Mouse (Mus musculus) MEL-GATA-1-ER (cell line): ENCODE measurements around the gene Aco1.

Experiments used
- DNase-seq: peaks from one replicate; pipeline ENCODE4 v3.0.0-alpha.2; 2012; ENCODE audit warnings: low read depth; ENCODE audit errors: extremely low read depth

Gene Aco1

DNA sequence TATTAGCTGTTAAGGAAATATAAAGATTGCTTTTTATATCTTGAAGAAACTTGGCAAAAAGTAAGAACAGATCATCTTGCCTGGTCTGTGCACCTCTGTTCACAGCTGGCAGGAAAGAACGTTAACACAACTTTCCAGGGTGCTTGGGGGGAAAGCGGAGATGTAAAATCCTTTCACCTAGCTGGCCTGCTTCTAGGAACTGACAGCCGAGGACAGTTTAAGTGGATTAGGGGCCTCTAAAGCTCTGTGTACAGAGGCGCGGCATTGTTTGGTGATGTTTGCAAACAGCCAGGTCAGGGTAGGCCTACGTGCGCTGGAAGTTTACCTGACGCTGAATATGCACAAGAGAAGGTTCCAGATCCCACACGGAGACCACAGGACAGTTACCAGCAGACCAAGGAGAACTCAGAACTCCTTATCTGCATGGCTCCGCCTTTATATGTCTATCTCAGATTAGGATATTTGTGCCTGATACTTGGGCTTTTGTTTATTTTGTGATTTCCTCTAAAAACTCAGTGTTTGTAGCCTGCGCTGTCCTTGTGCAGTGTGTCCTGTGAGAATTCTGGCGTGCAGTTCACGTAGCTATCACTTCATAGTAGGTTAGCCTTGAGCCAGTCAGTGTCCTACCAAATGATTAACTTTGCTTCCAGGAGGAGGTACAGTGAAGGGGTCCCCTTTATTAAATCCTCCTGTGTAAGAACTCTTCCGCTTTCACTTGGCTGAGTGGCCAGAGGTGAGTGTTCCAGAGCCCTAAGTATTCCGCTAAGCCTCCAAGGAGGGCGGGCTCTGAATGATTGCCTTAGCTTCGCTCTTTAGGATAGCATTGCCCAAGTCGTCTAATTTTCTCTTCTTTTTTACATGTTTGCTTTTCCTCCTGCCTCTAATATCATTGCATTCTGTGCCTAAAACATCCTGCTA is 14.0 kb downstream of the Aco1 start:
- DNase-seq: no peak

DNA sequence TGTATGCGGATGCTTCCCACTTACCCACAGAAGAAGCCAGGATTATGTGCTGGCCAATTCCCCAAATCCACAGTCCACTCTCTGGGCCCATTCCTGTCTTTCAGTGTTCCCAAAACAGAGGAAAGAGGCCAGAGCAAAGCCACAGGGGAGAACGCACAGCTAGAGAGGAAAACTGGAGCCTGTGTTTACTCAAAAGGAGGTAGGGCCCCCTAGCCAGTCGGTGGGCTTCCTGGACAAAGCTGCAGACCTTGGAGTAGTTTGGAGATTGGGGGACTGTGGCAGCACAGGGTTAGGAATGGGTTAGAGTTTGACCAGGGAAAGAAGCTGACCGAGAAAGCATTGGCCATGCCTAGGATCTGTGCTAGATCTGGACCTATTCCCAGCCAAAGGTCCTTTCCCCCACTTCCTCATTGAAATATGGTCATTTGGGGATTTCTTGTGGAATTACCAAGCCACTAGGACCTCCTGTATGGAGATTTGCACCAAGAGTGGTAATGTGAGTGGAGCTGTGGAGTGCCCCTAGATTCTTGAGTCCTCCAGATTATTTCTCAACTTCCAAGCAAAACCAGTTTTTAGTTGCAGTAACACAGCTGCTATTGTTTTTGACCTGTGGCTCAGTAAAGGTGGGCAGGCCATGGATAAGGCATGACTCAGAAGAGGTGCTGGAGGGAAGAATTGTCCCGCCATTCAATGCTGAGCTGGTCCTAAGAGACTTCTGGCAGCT is 14.8 kb downstream of the Aco1 start:
- DNase-seq: no peak

GRCm38 (mm10) chr4:40158224-40158540 is 15.3 kb downstream of the Aco1 start:
- no peak for DNase-seq

GRCm38 (mm10) chr4:40160591-40161434 is 17.9 kb downstream of the Aco1 start:
- DNase-seq: no peak

DNA sequence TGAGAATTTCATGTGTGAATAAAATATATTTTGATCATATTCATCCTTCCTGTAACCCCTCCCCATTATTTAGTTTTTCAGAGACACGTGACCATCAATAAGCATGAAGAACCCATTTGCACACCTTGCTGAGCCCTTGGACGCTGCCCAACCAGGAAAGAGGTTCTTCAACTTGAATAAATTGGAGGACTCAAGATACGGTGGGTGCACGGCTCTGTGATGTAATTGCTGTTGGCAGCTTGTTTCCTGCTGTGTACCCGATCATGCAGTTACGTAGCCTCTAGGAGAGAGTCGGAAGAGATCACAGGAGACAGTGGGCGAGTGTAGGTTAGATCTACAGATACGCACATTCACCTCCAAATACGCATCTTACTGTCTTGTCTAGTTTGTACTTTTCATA is 20.8 kb downstream of the Aco1 start:
- DNase-seq: no peak

- DNase-seq: no peak
Observed at GRCm38 (mm10) chr4:40171477-40171876, 28.6 kb downstream of the Aco1 start.

DNA sequence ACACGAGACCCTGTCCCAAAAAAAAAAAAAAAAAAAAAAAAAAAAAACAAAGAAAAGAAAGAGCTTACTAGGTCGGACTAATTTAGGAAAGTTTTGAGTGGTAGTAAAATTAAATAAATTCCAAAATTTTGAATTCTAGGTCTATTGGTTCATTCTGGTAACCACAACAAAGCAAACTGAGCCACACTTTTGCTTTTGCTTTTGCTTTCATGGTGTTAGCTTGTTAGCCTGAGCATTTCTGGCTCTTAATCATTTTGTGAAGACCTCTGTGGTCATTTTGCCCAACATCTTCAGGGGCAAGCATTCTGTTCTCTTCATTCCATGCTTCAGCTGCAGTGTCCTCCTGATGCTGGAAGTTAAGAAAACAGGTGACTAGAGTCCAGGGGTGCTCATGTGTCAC is 29.5 kb downstream of the Aco1 start:
- DNase-seq: no peak

- no peak for DNase-seq
Observed at GRCm38 (mm10) chr4:40174321-40174720, 31.4 kb downstream of the Aco1 start.

DNA sequence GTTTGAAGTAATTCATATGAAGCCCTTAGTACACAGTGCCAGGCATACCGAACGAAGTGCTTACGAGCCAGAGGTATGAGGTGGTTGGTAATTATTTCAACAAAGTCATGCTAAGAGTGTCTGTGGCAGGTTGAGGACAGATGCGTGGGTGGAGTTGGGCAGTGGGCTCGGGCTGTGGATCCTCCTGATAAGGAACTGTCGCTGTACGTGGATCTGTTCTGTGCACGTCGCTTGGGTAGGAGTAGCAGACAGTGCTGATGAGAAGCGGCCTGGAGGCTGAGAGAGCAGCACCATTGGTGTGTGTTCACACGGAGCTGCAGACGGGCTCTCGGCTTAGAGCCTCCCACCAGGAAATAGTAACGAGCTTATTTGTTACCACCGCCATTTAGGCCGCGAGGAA is 35.7 kb downstream of the Aco1 start:
- no peak for DNase-seq

- no peak for DNase-seq
Observed at GRCm38 (mm10) chr4:40180046-40180445, 37.2 kb downstream of the Aco1 start.

DNA sequence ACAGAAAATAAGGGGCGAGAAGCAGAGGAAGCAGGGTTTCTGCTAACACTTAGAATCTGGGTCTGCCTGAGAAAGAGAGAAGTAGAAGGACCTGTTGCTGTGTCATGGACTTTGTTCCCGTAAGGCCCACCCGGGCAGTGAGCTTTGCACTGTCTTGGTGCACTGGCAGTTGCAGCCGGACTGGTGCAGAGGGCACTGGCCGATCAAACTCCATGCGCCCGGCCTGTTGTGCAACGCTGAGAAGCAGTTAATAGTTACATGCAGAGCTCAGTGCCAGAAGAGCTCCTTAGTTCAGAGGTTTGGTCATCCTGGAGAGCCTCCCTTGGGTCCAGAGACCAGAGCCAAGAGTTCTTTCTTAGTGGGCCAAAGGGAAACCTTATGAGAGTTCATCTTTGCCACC is 38.8 kb downstream of the Aco1 start:
- no peak for DNase-seq

GRCm38 (mm10) chr4:40182651-40183320 is 39.9 kb downstream of the Aco1 start:
- peak; percentile 55 for DNase-seq

DNA sequence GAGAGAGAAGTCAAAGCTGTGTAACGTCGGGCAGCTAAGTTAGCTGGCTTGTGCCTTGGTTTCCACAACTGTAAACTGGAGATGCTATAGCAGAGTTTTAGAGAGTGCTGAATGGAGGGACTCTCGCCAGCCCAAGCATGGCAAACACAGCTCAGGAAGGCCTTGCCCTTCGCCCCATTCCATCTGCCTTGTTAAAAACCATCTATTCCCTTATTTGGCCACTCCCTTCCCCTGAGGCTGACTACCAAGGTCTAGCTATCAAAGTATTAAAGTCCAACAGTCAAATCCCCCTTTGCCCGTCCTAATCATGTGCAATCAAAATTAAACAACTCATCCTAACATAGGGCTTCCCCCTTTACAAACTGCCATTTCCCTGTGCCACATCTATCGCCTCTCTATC is 40.9 kb downstream of the Aco1 start:
- no peak for DNase-seq

- DNase-seq: no peak
Observed at GRCm38 (mm10) chr4:40184470-40184869, 41.6 kb downstream of the Aco1 start.

DNA sequence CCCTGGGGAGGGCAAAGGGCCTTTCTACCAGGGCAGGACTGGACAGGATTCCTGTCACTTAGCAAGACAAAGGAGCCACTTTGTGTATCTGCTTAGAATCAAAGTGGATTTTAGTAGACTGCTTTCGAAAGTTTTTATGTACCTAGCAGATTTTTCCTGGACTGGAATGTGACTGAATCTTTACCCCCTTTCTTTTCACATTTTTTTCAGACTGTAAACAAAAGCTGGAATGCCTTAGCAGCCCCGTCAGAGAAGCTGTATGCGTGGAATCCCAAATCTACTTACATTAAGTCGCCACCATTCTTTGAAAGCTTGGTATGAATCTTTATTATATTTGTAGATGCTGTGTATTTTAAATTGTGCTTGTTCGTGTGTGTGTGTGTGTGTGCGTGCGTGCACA is 45.1 kb downstream of the Aco1 start:
- DNase-seq: no peak

- no peak for DNase-seq
Observed at GRCm38 (mm10) chr4:40192246-40192645, 49.4 kb downstream of the Aco1 start.

GRCm38 (mm10) chr4:40193461-40193860 is 50.6 kb downstream of the Aco1 start:
- DNase-seq: no peak

DNA sequence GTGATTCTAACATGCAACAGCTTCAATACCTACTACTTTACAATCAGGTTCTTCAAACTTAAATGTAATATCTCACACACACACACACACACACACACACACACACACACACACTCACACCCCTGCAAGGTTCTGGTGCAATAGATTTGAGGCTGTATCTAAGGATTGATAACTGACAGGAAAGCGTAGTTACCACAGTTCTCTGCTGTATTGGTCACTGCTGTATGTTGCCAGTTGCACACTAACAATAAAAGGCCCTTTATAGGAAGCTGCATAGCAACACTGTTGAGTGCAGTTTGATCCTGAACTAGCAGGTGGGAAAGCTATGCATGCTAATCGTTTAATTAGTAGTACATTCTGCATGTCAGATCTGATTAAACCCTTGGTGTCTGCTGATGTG is 52.5 kb downstream of the Aco1 start:
- DNase-seq: no peak

DNA sequence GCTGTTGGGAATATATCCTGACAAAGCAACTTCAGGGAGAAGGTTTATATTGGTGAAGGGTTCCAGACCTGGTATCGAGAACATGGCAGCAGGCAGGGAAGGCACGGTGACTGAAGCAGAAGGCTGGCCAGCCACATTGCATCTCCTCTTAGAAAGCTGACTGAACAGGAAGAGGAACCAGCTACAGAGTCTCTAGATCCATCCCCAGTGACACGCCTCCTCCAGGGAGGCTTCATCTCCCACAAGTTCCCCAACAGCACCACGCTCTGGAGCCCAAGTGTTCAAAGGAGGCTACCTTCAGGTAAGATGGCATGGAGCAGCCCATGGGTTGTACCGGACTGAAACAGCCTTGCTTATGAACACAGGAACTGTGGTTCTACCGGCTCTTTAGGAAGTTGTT is 59.3 kb downstream of the Aco1 start:
- DNase-seq: no peak

GRCm38 (mm10) chr4:40204374-40204773 is 61.5 kb downstream of the Aco1 start:
- DNase-seq: no peak

DNA sequence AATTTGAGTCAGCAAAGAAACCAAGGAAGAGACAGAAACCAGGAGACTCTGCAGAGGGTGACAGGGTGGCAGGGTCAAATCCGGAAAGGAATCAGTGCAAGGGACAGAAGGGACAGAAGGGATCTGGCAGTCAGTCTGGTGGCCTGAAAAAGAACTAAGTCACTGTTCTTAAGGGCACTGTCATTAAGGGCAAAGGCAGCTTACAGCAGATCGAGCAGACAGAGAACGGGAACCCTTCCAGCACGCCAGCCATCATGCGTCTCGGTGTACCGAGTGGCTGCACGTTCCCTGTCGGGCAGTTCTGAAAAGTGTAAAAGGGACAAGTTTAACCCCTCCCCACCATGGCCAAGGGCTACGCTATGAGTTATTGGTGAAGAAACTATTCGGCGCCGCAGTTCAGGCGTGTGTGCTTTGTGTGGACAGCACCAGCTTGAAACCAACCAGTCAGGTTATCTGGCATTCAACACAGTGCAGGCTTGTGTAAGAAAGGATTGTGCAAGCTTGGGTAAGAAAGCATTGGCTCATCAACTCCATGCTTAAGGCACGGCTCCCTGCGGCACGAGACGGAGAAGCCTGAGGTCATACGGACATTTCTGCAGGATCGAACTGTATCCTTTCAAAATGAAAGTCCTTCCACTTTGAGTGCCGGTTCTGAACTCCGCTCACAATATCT is 62.5 kb downstream of the Aco1 start:
- no peak for DNase-seq
